In the genomic region with DNA sequence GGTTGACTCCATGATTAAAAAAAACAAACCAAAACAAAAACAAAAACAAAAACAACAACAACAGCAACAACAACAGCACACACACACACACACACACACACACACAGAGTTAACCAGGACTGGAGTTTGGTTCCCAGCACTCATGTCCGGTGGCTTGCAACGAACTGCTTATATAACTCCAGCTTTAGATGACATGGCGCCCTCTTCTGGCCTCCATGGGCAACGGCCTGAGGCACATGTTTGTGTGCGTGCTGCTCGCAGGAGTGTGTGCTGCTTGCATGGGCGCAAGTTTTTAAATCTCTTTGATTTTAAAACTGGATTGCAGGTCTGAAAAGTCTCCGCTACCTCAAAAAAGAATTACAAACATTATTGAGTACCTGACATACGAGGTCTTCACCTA, we compare ENCODE assay signal across 16 mouse cellular contexts.
DNase-seq lines count a peak whose midpoint lies in the region; TF ChIP-seq lines count a peak whose summit lies in the region.
"Had no signal": no experiment of that assay in that cellular context is flagged by ENCODE, and none has a peak within 500 bp of the region (broad histone marks: within the 10 kb centered on the region; RNA-seq: fewer than 3 reads in every experiment).

No protein-coding gene starts in this region.

- no peak for DNase-seq in left cerebral cortex, adult 2 months (ENCODE audit: extremely low spot score in 1 of 2, low spot score in 2 of 2)
- no peak for DNase-seq in left cerebral cortex, adult 18-20 months (ENCODE audit: low spot score in 2 of 2)
- peak; percentile 16 for DNase-seq in thymus, postnatal 14 days
- DNase-seq in thymus, adult 18-20 months = no peak
- DNase-seq in R1 (ENCODE audit: low read depth, low spot score) = peak; percentile 90
- DNase-seq in splenic B cell, adult 2 months (ENCODE audit: low read depth, low spot score) = peak; percentile 5
- DNase-seq in heart, postnatal 4 days = no peak
- DNase-seq in forebrain, embryonic 10.5 days (ENCODE audit: extremely low spot score, low spot score) = no peak
- DNase-seq: cerebellum, adult 11-12 months; cerebellum, postnatal 25 days; liver, embryonic 13.5 days; lung, postnatal 36 days; right cerebral cortex, postnatal 4 days had no signal

- H3K9me3 ChIP-seq in forebrain, embryonic 10.5 days = 0 out of 2 replicates have a peak, but pooled peaks cover 6% of the 10 kb centered on the region
- H3K9me3 ChIP-seq: heart, embryonic 12.5 days; limb, embryonic 10.5 days; liver, embryonic 13.5 days; neural tube, embryonic 15.5 days had no signal

- no peak overlapping the region for H3K27ac ChIP-seq in left cerebral cortex, adult 2 months
- no peak overlapping the region for H3K27ac ChIP-seq in forebrain, embryonic 10.5 days
- H3K27ac ChIP-seq: limb, embryonic 10.5 days; liver, embryonic 13.5 days; neural tube, embryonic 15.5 days had no signal

- WGBS in forebrain, embryonic 10.5 days = 93% methylated on average over 9 of the region's 9 CpGs

- H3K27me3 ChIP-seq in splenic B cell, adult 2 months (ENCODE audit: control insufficient read depth, insufficient read depth, low read length, poor library complexity, severe bottlenecking) = no peaks in the 10 kb centered on the region
- no peaks in the 10 kb centered on the region for H3K27me3 ChIP-seq in forebrain, embryonic 10.5 days (ENCODE audit: poor library complexity, severe bottlenecking)
- H3K27me3 ChIP-seq: liver, embryonic 13.5 days; neural tube, embryonic 15.5 days had no signal

- peak; percentile 2; the same call in 1 of the 2 replicates for TF ChIP-seq CTCF in left cerebral cortex, adult 2 months (IDR thresholded peaks at IDR 0.05)

- no peak overlapping the region for H3K4me3 ChIP-seq in left cerebral cortex, adult 2 months
- no peak overlapping the region for H3K4me3 ChIP-seq in forebrain, embryonic 10.5 days
- H3K4me3 ChIP-seq: heart, embryonic 12.5 days; limb, embryonic 10.5 days; liver, embryonic 13.5 days; neural tube, embryonic 15.5 days had no signal

- H3K4me1 ChIP-seq in forebrain, embryonic 10.5 days = peaks cover 17% of the 10 kb centered on the region
- H3K4me1 ChIP-seq: heart, embryonic 12.5 days; liver, embryonic 13.5 days had no signal

- intact Hi-C loops in left cerebral cortex, adult 2 months (cut with DNase I) = no loop called here

- no peaks in the 10 kb centered on the region for H3K36me3 ChIP-seq in splenic B cell, adult 2 months (ENCODE audit: control insufficient read depth, insufficient read depth, low read length, poor library complexity, severe bottlenecking)
- H3K36me3 ChIP-seq in forebrain, embryonic 10.5 days (replicated peaks) = no peaks in the 10 kb centered on the region
- H3K36me3 ChIP-seq: heart, embryonic 12.5 days; limb, embryonic 10.5 days; liver, embryonic 13.5 days; neural tube, embryonic 15.5 days had no signal

Comparison
In these comparisons a context has a peak if more than half of its experiments do, and no peak if none do; other contexts are left out.
1. DNase-seq: peak in thymus, postnatal 14 days (single experiment), R1 (single experiment) and splenic B cell, adult 2 months (single experiment); none in left cerebral cortex, adult 2 months (0 of 2), left cerebral cortex, adult 18-20 months (0 of 2), thymus, adult 18-20 months (0 of 2), heart, postnatal 4 days (single experiment) and forebrain, embryonic 10.5 days (single experiment).